32 mouse cellular contexts compared by ENCODE assay signal in the genomic region with DNA sequence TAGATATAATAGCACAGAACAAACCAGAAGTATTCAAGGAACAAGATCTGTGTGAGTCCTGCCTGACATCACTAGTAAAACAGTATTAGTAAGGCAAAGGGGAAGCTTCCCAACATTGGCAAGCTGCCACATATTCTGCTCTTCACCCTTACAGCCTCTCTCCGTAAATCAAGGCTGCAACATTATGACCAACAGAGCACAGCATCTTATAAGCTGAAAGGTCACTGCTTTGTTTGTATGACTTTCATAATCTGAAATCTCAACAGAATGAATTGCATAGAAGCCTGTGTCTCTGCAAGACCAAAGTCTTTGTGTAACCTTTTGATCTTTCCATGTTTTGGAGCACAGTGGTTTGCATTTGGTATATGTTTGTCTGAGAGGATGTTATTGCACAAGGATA. TPM values are rescaled to one million over a fixed set of nuclear protein-coding genes. Genes with fewer than 3 reads are reported as not detected.
DNase-seq lines count a peak whose midpoint lies in the region; ATAC-seq and TF ChIP-seq lines count a peak whose summit lies in the region.
"Had no signal": no experiment of that assay in that cellular context is flagged by ENCODE, and none has a peak within 500 bp of the region (broad histone marks: within the 10 kb centered on the region; RNA-seq: fewer than 3 reads in every experiment).

No protein-coding gene starts in this region.

- peak; percentile 16 for DNase-seq in adrenal gland, adult 2 months
- DNase-seq in adrenal gland, adult 18-20 months (ENCODE audit: low spot score in 2 of 2): no peak
- no peak for DNase-seq in kidney, postnatal 36 days
- DNase-seq in kidney, postnatal 4 days: peak; percentile 4 to 18
- DNase-seq in kidney, adult 2 months: no peak
- DNase-seq in 3T3-L1 (ENCODE audit: low read depth, low spot score): peak; percentile 5
- DNase-seq: cerebellum, adult 9-10 months; gastrocnemius, adult 2 months; heart, postnatal 36 days; left cerebral cortex, postnatal 4 days; lung, postnatal 14 days; thymus, adult 18-20 months; thymus, postnatal 36 days had no signal

- TF ChIP-seq POLR2A in kidney, adult 2 months (IDR thresholded peaks at IDR 0.05; ENCODE audit: low read depth, low read length): no peak

- no peaks in the 10 kb centered on the region for H3K27me3 ChIP-seq in kidney, embryonic 14.5 days (ENCODE audit: control insufficient read depth, insufficient read depth, low read length)
- H3K27me3 ChIP-seq in kidney, adult 2 months (replicated peaks; ENCODE audit: control insufficient read depth, insufficient read depth, low read length): no peaks in the 10 kb centered on the region
- H3K27me3 ChIP-seq: embryonic facial prominence, embryonic 15.5 days; heart, embryonic 15.5 days; megakaryocyte, embryonic 14.5 days had no signal

- no peak overlapping the region for H3K27ac ChIP-seq in kidney, embryonic 14.5 days (ENCODE audit: low read depth, low read length)
- H3K27ac ChIP-seq in kidney, adult 2 months (ENCODE audit: insufficient read depth, low read depth, low read length): no peak overlapping the region
- H3K27ac ChIP-seq: embryonic facial prominence, embryonic 15.5 days; gastrocnemius, adult 2 months; heart, embryonic 15.5 days; hindbrain, embryonic 14.5 days had no signal

- no peak overlapping the region for H3K4me2 ChIP-seq in kidney, embryonic 14.5 days (replicated peaks; ENCODE audit: low read depth, low read length)
- H3K4me2 ChIP-seq: embryonic facial prominence, embryonic 15.5 days; heart, embryonic 15.5 days; hindbrain, embryonic 14.5 days had no signal

- H3K9ac ChIP-seq in kidney, embryonic 14.5 days (ENCODE audit: low read depth, low read length): no peak overlapping the region
- H3K9ac ChIP-seq: embryonic facial prominence, embryonic 15.5 days; heart, embryonic 15.5 days; hindbrain, embryonic 14.5 days had no signal

- no peak overlapping the region for H3K4me3 ChIP-seq in kidney, embryonic 14.5 days (ENCODE audit: low read length)
- H3K4me3 ChIP-seq in kidney, adult 2 months (ENCODE audit: insufficient read depth, low read depth, low read length): no peak overlapping the region
- H3K4me3 ChIP-seq: embryonic facial prominence, embryonic 15.5 days; gastrocnemius, adult 2 months; heart, embryonic 15.5 days; megakaryocyte, embryonic 14.5 days had no signal

- H3K4me1 ChIP-seq in kidney, embryonic 14.5 days (ENCODE audit: control insufficient read depth, insufficient read depth, low read length): no peaks in the 10 kb centered on the region
- no peaks in the 10 kb centered on the region for H3K4me1 ChIP-seq in kidney, adult 2 months (ENCODE audit: control insufficient read depth, insufficient read depth, low read length)
- H3K4me1 ChIP-seq: embryonic facial prominence, embryonic 15.5 days; heart, embryonic 15.5 days; megakaryocyte, embryonic 14.5 days had no signal

- ATAC-seq in kidney, embryonic 14.5 days (ENCODE audit: low FRiP score, low TSS enrichment): peak; percentile 71
- no peak for ATAC-seq in megakaryocyte progenitor cell, adult 5-6 weeks (replicated peaks; ENCODE audit: poor library complexity)
- ATAC-seq: forebrain, embryonic 14.5 days; midbrain, embryonic 16.5 days had no signal

- no peaks in the 10 kb centered on the region for H3K9me3 ChIP-seq in kidney, embryonic 14.5 days (ENCODE audit: control insufficient read depth, low read length)
- H3K9me3 ChIP-seq: embryonic facial prominence, embryonic 15.5 days; heart, embryonic 15.5 days; megakaryocyte, embryonic 14.5 days had no signal

- no peaks in the 10 kb centered on the region for H3K36me3 ChIP-seq in kidney, embryonic 14.5 days (ENCODE audit: control insufficient read depth, insufficient read depth, low read length)
- no peaks in the 10 kb centered on the region for H3K36me3 ChIP-seq in kidney, adult 2 months (ENCODE audit: control insufficient read depth, insufficient read depth, low read length)
- H3K36me3 ChIP-seq: embryonic facial prominence, embryonic 15.5 days; heart, embryonic 15.5 days had no signal

- no peak for TF ChIP-seq CTCF in kidney, adult 2 months (conservative IDR thresholded peaks at IDR 0.05; ENCODE audit: insufficient read depth, insufficient read length, low read depth, low read length)

- WGBS in kidney, embryonic 14.5 days: 54% methylated on average over 1 of the region's 1 CpGs
- 36% methylated on average over 1 of the region's 1 CpGs for WGBS in kidney, adult 2 months

RNA-seq across cellular contexts. Expression of a gene that starts 51.1 kb away (rescaled TPM):
- total RNA-seq in adrenal gland, adult 2 months (2021): not detected
- polyA plus RNA-seq in adrenal gland, adult 2 months (2012; rRNA removed): not detected in 2 replicates
- not detected for total RNA-seq in adrenal gland, adult 18-20 months (2021)
- not detected in 2 replicates for polyA plus RNA-seq in kidney, embryonic 14.5 days (2014; fragmentation: Nextera tagmentation; extraction: Ambion mirVana)
- polyA plus RNA-seq in kidney, adult 2 months (2012; rRNA removed): not detected in 2 replicates
- not detected in 2 replicates for total RNA-seq in megakaryocyte progenitor cell, adult 5-6 weeks (2015)
- total RNA-seq in megakaryocyte progenitor cell, adult 5-6 weeks (2017): not detected in 2 replicates
- total RNA-seq: common myeloid progenitor, adult 5-6 weeks; gastrocnemius, adult 2 months; gastrocnemius, postnatal 4 days; heart, postnatal 36 days; layer of hippocampus, adult 18-20 months; layer of hippocampus, postnatal 14 days; left cerebral cortex, adult 8-10 months; left cerebral cortex, postnatal 4 days; liver, adult 2 months had no signal
- polyA plus RNA-seq: embryonic facial prominence, embryonic 15.5 days; forebrain, embryonic 14.5 days; frontal cortex, adult 2 months; heart, embryonic 15.5 days; hindbrain, embryonic 14.5 days; intestine, embryonic 14.5 days; liver, adult 2 months; liver, embryonic 16.5 days; midbrain, embryonic 16.5 days; neural tube, embryonic 14.5 days; stomach, embryonic 16.5 days had no signal

Comparison
In these comparisons a context has a peak if more than half of its experiments do, and no peak if none do; other contexts are left out.
1. DNase-seq: peak in adrenal gland, adult 2 months (single experiment), kidney, postnatal 4 days (2 of 2) and 3T3-L1 (single experiment); none in adrenal gland, adult 18-20 months (0 of 2), kidney, postnatal 36 days (0 of 2) and kidney, adult 2 months (single experiment).